ENCODE assay signal across 9 mouse cellular contexts in the genomic region with DNA sequence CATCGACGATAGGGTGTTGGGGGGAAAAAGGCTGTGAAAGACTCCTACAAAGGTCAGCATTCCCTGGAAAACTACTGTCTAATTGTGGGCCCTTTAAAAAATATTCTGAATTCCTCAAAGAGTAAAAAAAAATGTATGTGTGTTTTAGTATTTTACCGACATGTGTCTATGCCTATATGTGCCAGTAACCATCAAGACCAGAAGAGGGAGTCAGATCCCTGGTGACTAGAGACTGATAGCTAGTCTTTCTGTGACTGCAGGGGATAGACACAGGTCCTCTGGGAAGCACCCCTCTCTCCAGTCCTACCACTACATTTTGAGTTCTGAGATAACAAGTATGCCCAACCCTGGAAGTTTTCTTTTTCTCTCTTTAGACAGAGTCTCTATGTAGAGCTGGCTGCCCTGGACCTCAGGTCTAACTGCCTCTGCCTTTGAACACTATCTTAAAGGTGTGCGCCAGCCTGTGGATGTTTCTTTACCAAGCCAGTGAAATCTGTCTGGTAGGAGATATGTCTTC. TPM values are rescaled to one million over a fixed set of nuclear protein-coding genes. Genes with fewer than 3 reads are reported as not detected.
DNase-seq lines count a peak whose midpoint lies in the region; ATAC-seq and TF ChIP-seq lines count a peak whose summit lies in the region.
"Had no signal": no experiment of that assay in that cellular context is flagged by ENCODE, and none has a peak within 500 bp of the region (broad histone marks: within the 10 kb centered on the region; RNA-seq: fewer than 3 reads in every experiment).

No protein-coding gene starts in this region.

- H3K9ac ChIP-seq in neural tube, embryonic 12.5 days, result peak overlapping the region; percentile 55

- TF ChIP-seq POLR2A in cerebellum, adult 2 months (IDR thresholded peaks at IDR 0.05; ENCODE audit: borderline replicate concordance, insufficient read depth, low read length), result no peak
- TF ChIP-seq POLR2A in spleen, adult 2 months (IDR thresholded peaks at IDR 0.05; ENCODE audit: low read depth, low read length), result no peak

- H3K27me3 ChIP-seq in cerebellum, adult 2 months (ENCODE audit: control insufficient read depth, insufficient read depth, low read length), result no peaks in the 10 kb centered on the region
- no peaks in the 10 kb centered on the region for H3K27me3 ChIP-seq in spleen, adult 2 months (ENCODE audit: control insufficient read depth, insufficient read depth, low read length)
- no peaks in the 10 kb centered on the region for H3K27me3 ChIP-seq in neural tube, embryonic 12.5 days (replicated peaks)

- ATAC-seq in neural tube, embryonic 12.5 days (ENCODE audit: low FRiP score, low read depth), result no peak

- 28% methylated on average over 4 of the region's 4 CpGs for WGBS in cerebellum, adult 2 months
- WGBS in spleen, adult 2 months, result 28% methylated on average over 4 of the region's 4 CpGs
- 36% methylated on average over 4 of the region's 4 CpGs for WGBS in neural tube, embryonic 12.5 days

- H3K4me2 ChIP-seq in neural tube, embryonic 12.5 days (replicated peaks), result peak overlapping the region; percentile 69

- H3K4me1 ChIP-seq in cerebellum, adult 2 months (ENCODE audit: control insufficient read depth, insufficient read depth, low read length), result no peaks in the 10 kb centered on the region; the same call in 1 of the 2 replicates
- peaks cover 5% of the 10 kb centered on the region; the same call in 1 of the 2 replicates for H3K4me1 ChIP-seq in spleen, adult 2 months (ENCODE audit: control insufficient read depth, insufficient read depth, insufficient read length)
- H3K4me1 ChIP-seq in neural tube, embryonic 12.5 days, result peaks cover 21% of the 10 kb centered on the region

- no peak overlapping the region for H3K27ac ChIP-seq in cerebellum, adult 2 months (ENCODE audit: insufficient read depth, low read length)
- no peak overlapping the region for H3K27ac ChIP-seq in spleen, adult 2 months (ENCODE audit: insufficient read depth, low read length)
- H3K27ac ChIP-seq in neural tube, embryonic 12.5 days, result no peak overlapping the region

- peak overlapping the region; percentile 64 for H3K4me3 ChIP-seq in cerebellum, adult 2 months (replicated peaks; ENCODE audit: insufficient read depth, low read depth, low read length)
- peak overlapping the region; percentile 14; the same call in 1 of the 2 replicates for H3K4me3 ChIP-seq in spleen, adult 2 months (ENCODE audit: extremely low read depth, insufficient read depth, insufficient read length)
- peak overlapping the region; percentile 57 for H3K4me3 ChIP-seq in neural tube, embryonic 12.5 days

- H3K9me3 ChIP-seq in neural tube, embryonic 12.5 days, result no peaks in the 10 kb centered on the region

- H3K36me3 ChIP-seq in spleen, adult 2 months (ENCODE audit: control insufficient read depth, insufficient read depth, low read length), result no peaks in the 10 kb centered on the region
- H3K36me3 ChIP-seq in neural tube, embryonic 12.5 days, result no peaks in the 10 kb centered on the region

- DNase-seq in cerebellum, adult 2 months, result no peak
- no peak for DNase-seq in cerebellum, adult 18-20 months
- no peak for DNase-seq in spleen, adult 2 months (ENCODE audit: low read depth in 1 of 2, low spot score in 2 of 2)
- DNase-seq in spleen, postnatal 4 days (ENCODE audit: low spot score in 2 of 2), result no peak
- peak; percentile 57 for DNase-seq in induced T-regulatory cell, adult 2 months (ENCODE audit: low read depth)
- no peak for DNase-seq in layer of hippocampus, postnatal 36 days
- no peak for DNase-seq in left cerebral cortex, adult 9 months (ENCODE audit: low spot score in 2 of 2)

- TF ChIP-seq CTCF in cerebellum, adult 2 months (IDR thresholded peaks at IDR 0.05; ENCODE audit: borderline replicate concordance, insufficient read depth, low read depth, low read length), result no peak
- TF ChIP-seq CTCF in spleen, adult 2 months (IDR thresholded peaks at IDR 0.05; ENCODE audit: extremely low read depth, insufficient read depth, insufficient read length, insufficient replicate concordance), result no peak

RNA-seq across cellular contexts. Expression of a gene that starts 1.1 kb away (rescaled TPM):
- 99.7 and 104 TPM in 2 replicates for polyA plus RNA-seq in cerebellum, adult 2 months (2012; rRNA removed)
- 42.0 and 47.2 TPM in 2 replicates for polyA plus RNA-seq in spleen, adult 2 months (2012; rRNA removed)
- 140 and 154 TPM in 2 replicates for polyA plus RNA-seq in neural tube, embryonic 12.5 days (2016; fragmentation: Nextera tagmentation; extraction: Ambion mirVana)
- 10 to 100 TPM; 52.2 to 54.7 TPM for total RNA-seq in layer of hippocampus, postnatal 36 days (2021)

RNA-seq across cellular contexts. Expression of a gene that starts 2.8 kb away (rescaled TPM):
- polyA plus RNA-seq in cerebellum, adult 2 months (2012; rRNA removed), result 96.9 and 98.7 TPM in 2 replicates
- 58.0 and 74.0 TPM in 2 replicates for polyA plus RNA-seq in spleen, adult 2 months (2012; rRNA removed)
- polyA plus RNA-seq in neural tube, embryonic 12.5 days (2016; fragmentation: Nextera tagmentation; extraction: Ambion mirVana), result 15.7 and 19.4 TPM in 2 replicates
- total RNA-seq in layer of hippocampus, postnatal 36 days (2021), result 100 to 1,000 TPM; 107 to 114 TPM

RNA-seq across cellular contexts. Expression of a gene that starts 3.3 kb away (rescaled TPM):
- polyA plus RNA-seq in cerebellum, adult 2 months (2012; rRNA removed), result 0.19 TPM in 1 of 2 replicates, not detected in the other
- not detected in 2 replicates for polyA plus RNA-seq in spleen, adult 2 months (2012; rRNA removed)
- not detected in 2 replicates for polyA plus RNA-seq in neural tube, embryonic 12.5 days (2016; fragmentation: Nextera tagmentation; extraction: Ambion mirVana)
- under 1 TPM; 0.73 to 0.80 TPM for total RNA-seq in layer of hippocampus, postnatal 36 days (2021)
- total RNA-seq: neutrophil, adult 5-6 weeks had no signal

RNA-seq across cellular contexts. Expression of a gene that starts 3.7 kb away (rescaled TPM):
- not detected in 2 replicates for polyA plus RNA-seq in cerebellum, adult 2 months (2012; rRNA removed)
- polyA plus RNA-seq in spleen, adult 2 months (2012; rRNA removed), result not detected in 2 replicates
- not detected in 2 replicates for polyA plus RNA-seq in neural tube, embryonic 12.5 days (2016; fragmentation: Nextera tagmentation; extraction: Ambion mirVana)
- total RNA-seq in layer of hippocampus, postnatal 36 days (2021), result not detected
- total RNA-seq: neutrophil, adult 5-6 weeks had no signal

RNA-seq across cellular contexts. Expression of a gene that starts 23.6 kb away (rescaled TPM):
- polyA plus RNA-seq in cerebellum, adult 2 months (2012; rRNA removed), result 219 and 231 TPM in 2 replicates
- polyA plus RNA-seq in spleen, adult 2 months (2012; rRNA removed), result 44.6 and 55.6 TPM in 2 replicates
- polyA plus RNA-seq in neural tube, embryonic 12.5 days (2016; fragmentation: Nextera tagmentation; extraction: Ambion mirVana), result 15.9 and 16.8 TPM in 2 replicates
- 10 to 100 TPM; 76.7 to 82.7 TPM for total RNA-seq in layer of hippocampus, postnatal 36 days (2021)

Comparison
In these comparisons a context has a peak if more than half of its experiments do, and no peak if none do; other contexts are left out.
1. H3K4me3 ChIP-seq: peak in every context shown above with its lines; median percentile 64 in cerebellum, adult 2 months; 57 in neural tube, embryonic 12.5 days; 14 in spleen, adult 2 months.